Mouse (Mus musculus) megakaryocyte, embryonic 14.5 days (primary cell): ENCODE results near the gene Capn8. TPM values are rescaled to one million over a fixed set of nuclear protein-coding genes. Genes with fewer than 3 reads are reported as not detected.
A peak's percentile ranks its signal among the peaks of the same experiment; 100 is the strongest.

Experiments used
- H3K27me3 ChIP-seq: replicated peaks from 2 replicates; pipeline ENCODE3; 2012; ENCODE audit warnings: inconsistent platforms
- H3K36me3 ChIP-seq: replicated peaks from 2 replicates; pipeline ENCODE3; 2012; ENCODE audit warnings: low read length, inconsistent platforms, mixed read lengths
- H3K4me1 ChIP-seq: 2 replicates; pipeline ENCODE4 v1.6.1; 2012; ENCODE audit warnings: inconsistent platforms
- H3K4me3 ChIP-seq: replicated peaks from 2 replicates; pipeline ENCODE3; 2012; ENCODE audit warnings: moderate library complexity, mild to moderate bottlenecking, inconsistent platforms
- H3K9me3 ChIP-seq: 2 replicates; pipeline ENCODE4 v1.6.1; 2012; ENCODE audit warnings: inconsistent platforms
- FLI1 ChIP-seq: IDR thresholded peaks from 2 replicates; pipeline ENCODE4 v1.6.1; 2012; ENCODE audit warnings: low read length, inconsistent platforms, mixed read lengths
- GATA1 ChIP-seq: IDR thresholded peaks from 3 replicates; pipeline ENCODE4 v1.6.1; 2012; ENCODE audit warnings: mixed read lengths, low read length, inconsistent platforms, borderline replicate concordance
- polyA plus RNA-seq: library from polyadenylated mRNA; stranded (reverse); fragments of >175 nt; gene quantifications from 2 replicates; pipeline ENCODE4 v1.2.3, GENCODE M21; 2012; ENCODE audit warnings: low replicate concordance; ENCODE audit not compliant: insufficient read depth

Gene Capn8
- polyA plus RNA-seq, 1 experiment = not detected

DNA sequence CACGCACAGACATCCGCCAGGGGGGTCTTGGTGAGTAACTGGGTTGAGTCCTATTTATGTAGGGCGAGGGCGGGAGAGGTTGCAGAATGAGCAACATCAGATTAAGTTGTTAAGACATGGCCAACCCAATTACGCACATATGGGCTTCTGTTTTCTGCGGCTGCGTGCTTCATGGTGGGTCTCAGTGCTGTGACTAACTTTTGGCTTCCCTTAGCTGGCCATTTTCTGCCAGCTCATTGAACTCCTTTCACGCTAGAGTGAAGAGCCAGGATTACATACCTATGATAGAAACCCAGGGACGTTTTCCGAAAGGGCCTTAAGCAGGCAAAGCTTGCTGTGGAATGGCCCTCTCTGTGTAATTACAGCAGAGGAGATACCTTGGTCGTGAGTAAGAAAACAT lies 7.2 kb downstream of the Capn8 start:
- H3K27me3 ChIP-seq = peaks cover 37% of the 10 kb centered on the region
- no peaks in the 10 kb centered on the region for H3K9me3 ChIP-seq
- no peaks in the 10 kb centered on the region; the same call in 1 of the 2 replicates for H3K4me1 ChIP-seq
- no peaks in the 10 kb centered on the region for H3K36me3 ChIP-seq
- no peak overlapping the region for H3K4me3 ChIP-seq
- no peak for TF ChIP-seq FLI1

DNA sequence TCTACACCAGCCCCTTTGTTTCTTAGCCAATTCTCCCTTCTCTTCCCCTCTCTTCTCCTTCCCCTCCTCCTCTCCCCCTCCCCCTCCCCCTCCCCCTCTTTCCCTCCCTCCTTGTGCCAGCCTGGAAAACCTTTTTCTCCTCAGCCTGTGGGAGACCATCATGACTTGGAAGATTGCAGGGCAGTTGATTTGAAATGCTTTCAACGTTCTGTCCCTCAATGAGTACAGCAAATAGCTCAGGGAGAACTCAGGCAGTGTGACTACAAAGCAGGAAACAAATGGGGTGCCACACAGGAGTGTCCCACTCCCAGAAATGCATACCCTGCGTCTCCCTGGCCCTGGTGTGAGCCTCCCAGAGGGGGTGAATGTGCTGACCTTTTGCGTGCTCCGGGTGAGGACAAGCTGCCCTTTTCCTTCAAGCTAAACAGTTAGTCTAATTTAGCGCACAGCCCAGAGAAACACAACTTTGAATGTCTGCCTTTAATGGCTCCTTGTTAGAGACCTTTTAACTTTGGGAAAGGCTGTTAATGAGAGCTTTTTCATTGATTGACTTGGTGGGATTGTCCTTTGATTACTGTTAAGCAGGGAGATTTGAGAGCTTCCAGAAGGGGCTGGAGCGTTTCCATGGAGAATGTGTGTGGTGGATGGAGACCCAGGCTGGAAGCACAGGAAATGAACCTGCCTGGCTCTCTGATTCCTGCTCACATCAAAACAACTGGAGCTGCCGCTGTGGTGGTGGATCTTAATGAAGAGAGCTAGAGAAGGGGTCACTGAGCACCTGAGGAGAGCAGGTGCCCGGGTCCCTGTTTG lies 9.3 kb downstream of the Capn8 start:
- Histone ChIP-seq H3K4me3 (no peak overlapping the region), H3K4me1 (no peaks in the 10 kb centered on the region; the same call in 1 of the 2 replicates), H3K9me3 (no peaks in the 10 kb centered on the region), H3K36me3 (no peaks in the 10 kb centered on the region), H3K27me3 (peaks cover 34% of the 10 kb centered on the region)
- TF ChIP-seq GATA1 (no peak), FLI1 (no peak)

DNA sequence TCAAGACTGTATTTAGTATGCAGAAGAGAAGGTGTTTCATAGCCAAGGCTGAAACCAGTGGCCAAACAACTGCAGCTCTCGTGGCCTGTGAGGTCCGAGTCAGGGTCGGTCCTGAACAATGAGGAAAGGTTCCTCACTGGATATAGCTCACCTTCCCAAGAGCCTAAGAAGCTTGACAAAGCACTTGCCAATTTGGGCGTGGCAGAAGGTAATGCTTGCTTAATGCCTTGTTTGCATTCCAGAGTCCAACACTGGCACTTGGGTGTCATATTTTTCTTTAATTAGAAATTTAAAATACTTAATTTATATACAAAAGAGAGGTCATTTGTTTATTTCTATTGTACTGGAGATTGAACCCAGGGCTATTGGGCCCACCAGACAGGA lies 9.9 kb downstream of the Capn8 start:
- TF ChIP-seq FLI1 (no peak), GATA1 (no peak)
- no peaks in the 10 kb centered on the region for H3K9me3 ChIP-seq
- no peak overlapping the region for H3K4me3 ChIP-seq
- H3K4me1 ChIP-seq = no peaks in the 10 kb centered on the region; the same call in 1 of the 2 replicates
- H3K27me3 ChIP-seq = peaks cover 34% of the 10 kb centered on the region
- no peaks in the 10 kb centered on the region for H3K36me3 ChIP-seq

DNA sequence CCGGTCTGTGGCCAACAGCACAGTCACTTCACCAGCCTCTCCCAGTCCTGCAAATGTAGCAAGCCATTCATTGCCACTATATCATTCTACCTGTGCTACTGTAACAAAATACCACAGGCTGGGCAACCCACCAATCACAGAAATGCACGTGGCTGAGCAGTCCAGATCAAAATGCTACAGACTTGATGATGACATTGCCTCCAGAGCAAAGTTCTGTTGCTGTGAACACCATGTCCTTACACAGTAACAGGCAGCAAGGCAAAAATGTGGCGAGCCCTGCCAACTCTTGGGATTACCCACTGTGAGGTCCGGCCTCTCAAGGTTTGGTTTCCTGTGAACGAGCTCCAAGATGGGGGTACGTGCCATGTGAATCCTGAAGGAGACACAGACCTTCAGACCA lies 19.4 kb downstream of the Capn8 start:
- Histone ChIP-seq H3K4me3 (no peak overlapping the region), H3K4me1 (peaks cover 4% of the 10 kb centered on the region; the same call in 1 of the 2 replicates), H3K27me3 (peaks cover 41% of the 10 kb centered on the region), H3K36me3 (no peaks in the 10 kb centered on the region), H3K9me3 (no peaks in the 10 kb centered on the region)
- no peak for TF ChIP-seq GATA1
- TF ChIP-seq FLI1 = no peak

DNA sequence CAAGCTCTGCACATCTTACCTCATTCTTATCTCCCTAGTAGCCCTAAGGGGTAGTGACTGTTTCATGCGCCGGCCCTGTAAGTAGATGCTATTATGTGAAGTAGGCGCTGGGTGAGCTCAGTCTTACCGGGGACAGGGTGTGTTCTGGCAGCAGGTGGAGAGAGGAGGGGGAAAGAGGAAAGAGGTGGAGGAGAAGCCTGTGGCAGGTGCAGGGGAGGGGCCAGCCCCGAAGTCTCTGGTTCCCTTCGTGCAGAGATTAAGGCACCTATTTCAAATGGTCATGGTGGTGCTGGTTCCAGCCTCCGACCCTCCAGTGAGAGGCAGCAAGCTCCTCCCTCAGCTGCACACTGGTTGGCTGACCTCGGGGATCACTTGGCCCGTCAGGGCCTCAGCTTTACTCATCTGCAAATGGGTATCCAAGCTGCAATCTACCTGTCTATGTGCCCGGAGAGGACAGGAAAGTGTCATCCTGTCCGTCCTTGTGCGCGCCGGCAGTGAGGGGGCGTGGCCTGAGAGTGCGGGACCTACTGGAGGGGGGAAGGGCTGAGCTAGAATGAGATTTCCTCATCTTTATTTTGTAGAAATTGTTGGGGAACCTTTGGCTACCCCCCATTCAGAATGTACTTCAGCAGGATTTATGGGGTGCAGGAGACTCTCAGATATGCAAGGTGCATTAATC lies 20.5 kb downstream of the Capn8 start:
- H3K27me3 ChIP-seq = peaks cover 40% of the 10 kb centered on the region

DNA sequence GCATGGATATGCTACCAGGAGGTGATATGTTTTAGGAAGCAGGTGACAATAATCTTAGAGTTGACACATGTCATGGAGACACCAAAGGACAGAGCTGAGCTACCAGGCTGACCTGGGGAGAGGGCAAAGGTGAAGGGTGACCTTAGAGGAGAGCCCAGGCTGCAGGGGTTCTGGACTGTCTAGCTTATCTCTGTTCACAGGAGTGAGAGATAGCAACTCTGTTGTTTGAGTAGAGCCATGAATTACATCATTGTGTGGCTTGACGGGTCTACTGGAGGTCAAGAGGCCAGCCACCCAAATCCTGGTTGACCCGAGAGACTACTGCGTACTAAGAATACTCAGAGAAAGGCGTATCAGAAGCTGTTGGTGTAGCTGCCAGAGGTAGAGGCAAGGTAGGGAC lies 22.9 kb downstream of the Capn8 start:
- no peak for TF ChIP-seq FLI1
- no peak for TF ChIP-seq GATA1
- Histone ChIP-seq H3K9me3 (peaks cover under 1% of the 10 kb centered on the region; the same call in 1 of the 2 replicates), H3K27me3 (peaks cover 39% of the 10 kb centered on the region), H3K4me3 (no peak overlapping the region), H3K36me3 (no peaks in the 10 kb centered on the region), H3K4me1 (peaks cover 4% of the 10 kb centered on the region; the same call in 1 of the 2 replicates)

More for the DNA sequence above, 20.5 kb downstream of the Capn8 start:
- peaks cover 4% of the 10 kb centered on the region; the same call in 1 of the 2 replicates for H3K4me1 ChIP-seq
- peak overlapping the region; percentile 60 for H3K4me3 ChIP-seq
- no peaks in the 10 kb centered on the region for H3K9me3 ChIP-seq
- H3K36me3 ChIP-seq = no peaks in the 10 kb centered on the region
- no peak for TF ChIP-seq GATA1
- TF ChIP-seq FLI1 = no peak

DNA sequence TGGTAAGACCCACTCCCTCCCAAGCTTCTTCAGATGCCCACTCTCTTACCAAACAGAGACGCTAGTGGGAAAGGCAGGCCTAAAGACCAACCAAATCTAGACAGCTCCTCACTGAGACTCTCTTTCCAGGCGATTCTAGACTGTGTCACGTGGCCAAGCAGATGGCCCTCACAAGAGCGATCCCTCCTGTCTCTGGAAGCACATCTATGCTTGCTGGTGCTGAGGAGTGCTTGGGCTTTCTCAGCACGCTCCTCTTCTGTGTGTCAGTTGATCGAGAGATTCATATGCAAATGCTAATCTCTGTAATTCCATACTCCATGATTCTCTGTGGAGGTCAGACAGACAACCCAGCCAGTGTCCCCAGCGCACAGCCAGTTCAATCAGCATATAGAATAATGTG lies 26.7 kb downstream of the Capn8 start:
- Histone ChIP-seq H3K36me3 (no peaks in the 10 kb centered on the region), H3K27me3 (peaks cover 21% of the 10 kb centered on the region), H3K4me3 (no peak overlapping the region), H3K9me3 (peaks cover 9% of the 10 kb centered on the region), H3K4me1 (no peaks in the 10 kb centered on the region)
- TF ChIP-seq GATA1 = no peak
- no peak for TF ChIP-seq FLI1

DNA sequence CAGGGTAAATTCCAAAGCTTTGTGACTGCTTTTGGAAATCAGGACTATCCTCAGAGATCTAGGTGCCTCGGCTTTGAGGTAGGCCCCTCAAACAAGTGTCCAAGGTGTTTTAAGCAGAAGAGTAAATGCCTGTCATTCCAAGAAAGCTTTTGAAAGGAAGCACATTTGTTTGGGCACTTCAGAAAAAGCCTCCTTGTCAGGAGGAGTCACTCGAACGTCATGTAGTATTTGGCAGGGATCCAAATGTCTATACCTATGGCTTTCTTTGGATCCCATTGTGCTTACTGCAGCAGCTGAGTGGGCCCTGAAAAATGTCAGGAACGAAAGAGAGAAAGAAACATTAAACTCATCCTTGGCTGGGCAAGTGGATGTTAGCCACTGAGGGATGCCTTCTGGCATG lies 27.6 kb downstream of the Capn8 start:
- TF ChIP-seq GATA1 (no peak), FLI1 (no peak)
- H3K36me3 ChIP-seq = no peaks in the 10 kb centered on the region
- H3K4me1 ChIP-seq = no peaks in the 10 kb centered on the region
- H3K27me3 ChIP-seq = peaks cover 20% of the 10 kb centered on the region
- peaks cover 9% of the 10 kb centered on the region for H3K9me3 ChIP-seq
- H3K4me3 ChIP-seq = no peak overlapping the region

DNA sequence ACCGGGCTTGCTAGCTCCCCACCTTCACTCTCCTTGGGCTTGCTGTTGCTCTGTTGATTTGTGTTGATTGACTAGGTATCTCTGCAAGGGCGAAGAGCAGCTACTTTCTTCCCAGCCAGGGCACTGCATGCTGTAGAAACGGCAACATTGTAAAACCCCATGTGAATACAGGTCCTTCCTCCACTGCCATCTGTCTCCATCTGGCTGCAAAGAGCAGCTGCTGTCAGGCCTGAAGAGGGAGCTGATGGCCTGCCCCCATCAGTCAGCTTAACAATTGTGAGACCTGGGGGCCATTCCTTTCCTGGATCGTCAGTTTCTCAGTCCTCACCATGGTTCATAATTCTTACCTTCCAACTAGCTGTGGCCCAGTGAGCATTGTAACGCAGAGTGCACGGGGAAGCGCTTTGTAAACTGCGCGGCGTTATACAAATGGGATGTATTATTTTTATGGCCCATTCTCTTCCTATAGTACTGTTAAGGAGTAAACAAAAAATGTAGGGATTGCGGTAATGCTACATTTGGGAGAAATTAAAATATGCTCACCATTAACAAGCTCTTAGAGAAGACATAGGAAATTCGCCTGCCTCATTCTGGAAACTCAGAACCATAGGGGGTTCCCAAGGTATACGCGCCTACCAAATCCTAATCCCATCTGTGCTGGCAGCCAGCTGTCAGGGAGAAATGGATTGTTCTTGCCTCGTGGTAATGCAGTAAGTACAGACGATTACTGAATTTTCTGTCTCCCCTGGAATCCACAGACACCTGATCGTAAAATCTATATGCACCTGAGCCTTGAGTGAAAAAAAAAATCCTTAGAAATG lies 40.7 kb downstream of the Capn8 start:
- H3K27me3 ChIP-seq = peaks cover 38% of the 10 kb centered on the region
- no peaks in the 10 kb centered on the region for H3K4me1 ChIP-seq
- H3K9me3 ChIP-seq = peaks cover 4% of the 10 kb centered on the region; the same call in 1 of the 2 replicates
- TF ChIP-seq FLI1 = no peak
- TF ChIP-seq GATA1 = no peak
- H3K4me3 ChIP-seq = no peak overlapping the region
- H3K36me3 ChIP-seq = no peaks in the 10 kb centered on the region
